ENCODE assay signal across 8 mouse cellular contexts in the genomic region with DNA sequence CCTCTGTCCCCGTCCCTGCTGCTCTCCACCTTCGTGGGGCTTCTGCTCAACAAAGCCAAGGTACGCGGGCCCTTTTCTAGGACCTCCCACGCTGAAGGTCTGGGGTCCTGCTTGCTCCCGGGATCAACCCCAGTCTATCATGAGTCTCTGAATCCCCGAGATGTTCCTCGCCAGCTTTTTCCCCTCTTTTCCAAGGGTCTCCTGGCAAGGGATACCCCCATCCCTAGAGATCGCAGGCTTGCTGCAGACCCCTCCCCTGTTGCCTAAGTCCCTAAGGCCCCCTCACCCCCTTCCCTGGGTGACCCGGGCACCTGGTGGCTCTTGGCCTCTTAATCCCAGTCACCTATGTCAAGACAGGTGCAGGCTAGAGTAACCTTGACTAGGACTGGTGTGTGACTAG. TPM values are rescaled to one million over a fixed set of nuclear protein-coding genes. Genes with fewer than 3 reads are reported as not detected.
DNase-seq lines count a peak whose midpoint lies in the region; ATAC-seq and TF ChIP-seq lines count a peak whose summit lies in the region.

No protein-coding gene starts in this region.

- peak overlapping the region; percentile 89 for H3K4me2 ChIP-seq in liver, embryonic 11.5 days

- H3K9ac ChIP-seq in liver, embryonic 11.5 days (ENCODE audit: low read depth, low read length), result peak overlapping the region; percentile 53

- peak; percentile 81 for DNase-seq in cerebellum, adult 9-10 months
- DNase-seq in testis, postnatal 14 days (ENCODE audit: low spot score), result no peak
- DNase-seq in liver, embryonic 11.5 days (ENCODE audit: low spot score), result no peak
- no peak for DNase-seq in urinary bladder, postnatal 14 days (ENCODE audit: low spot score)
- DNase-seq in urinary bladder, postnatal 10 days (ENCODE audit: low spot score), result no peak
- DNase-seq in gastrocnemius, postnatal 25 days, result no peak

- H3K4me1 ChIP-seq in testis, adult 2 months (ENCODE audit: control insufficient read depth, insufficient read depth, low read length), result peaks cover 16% of the 10 kb centered on the region
- peaks cover 31% of the 10 kb centered on the region for H3K4me1 ChIP-seq in liver, embryonic 11.5 days (replicated peaks; ENCODE audit: control insufficient read depth, insufficient read depth, low read length)

- no peak for ATAC-seq in cerebellum, adult (ENCODE audit: insufficient number of reproducible peaks, low FRiP score, low TSS enrichment)
- no peak for ATAC-seq in liver, embryonic 11.5 days (replicated peaks; ENCODE audit: low FRiP score)

- no peaks in the 10 kb centered on the region; the same call in none of the 2 replicates for H3K36me3 ChIP-seq in testis, adult 2 months (ENCODE audit: control insufficient read depth, insufficient read depth, low read length)
- no peaks in the 10 kb centered on the region; the same call in 1 of the 2 replicates for H3K36me3 ChIP-seq in liver, embryonic 11.5 days (ENCODE audit: control insufficient read depth, insufficient read depth, low read length)

- no peaks in the 10 kb centered on the region for H3K27me3 ChIP-seq in testis, adult 2 months (ENCODE audit: control insufficient read depth, insufficient read depth, low read length)
- peaks cover 15% of the 10 kb centered on the region; the same call in 1 of the 2 replicates for H3K27me3 ChIP-seq in liver, embryonic 11.5 days (replicated peaks; ENCODE audit: control insufficient read depth, insufficient read depth, low read length)

- H3K4me3 ChIP-seq in testis, adult 2 months (ENCODE audit: control insufficient read depth, low read depth, low read length), result peak overlapping the region; percentile 97
- peak overlapping the region; percentile 52 for H3K4me3 ChIP-seq in liver, embryonic 11.5 days (ENCODE audit: low read depth, low read length)

- no peak for TF ChIP-seq CTCF in testis, adult 2 months (IDR thresholded peaks at IDR 0.05; ENCODE audit: control insufficient read depth, insufficient read depth, insufficient replicate concordance, low read depth, low read length)

- no peak for TF ChIP-seq POLR2A in testis, adult 2 months (IDR thresholded peaks at IDR 0.05; ENCODE audit: control insufficient read depth, low read depth, low read length)

- no peaks in the 10 kb centered on the region for H3K9me3 ChIP-seq in liver, embryonic 11.5 days (ENCODE audit: control insufficient read depth, low read length)

- H3K27ac ChIP-seq in testis, adult 2 months (ENCODE audit: control insufficient read depth, insufficient read depth, low read depth, low read length), result peak overlapping the region; percentile 99
- no peak overlapping the region for H3K27ac ChIP-seq in liver, embryonic 11.5 days (ENCODE audit: low read depth, low read length)

- 11% methylated on average over 10 of the region's 10 CpGs for WGBS in liver, embryonic 11.5 days

RNA-seq across cellular contexts. Expression of a gene that starts 16.3 kb away (rescaled TPM):
- polyA plus RNA-seq in testis, adult 2 months (2012; rRNA removed), result 1.4 and 3.4 TPM in 2 replicates
- polyA plus RNA-seq in liver, embryonic 11.5 days (2014; fragmentation: Nextera tagmentation; extraction: Ambion mirVana), result 0.14 TPM in 1 of 2 replicates, not detected in the other
- total RNA-seq in gastrocnemius, postnatal 25 days (2021), result not detected

RNA-seq across cellular contexts. Expression of a gene that starts 18.5 kb away (rescaled TPM):
- polyA plus RNA-seq in testis, adult 2 months (2012; rRNA removed), result 597 and 615 TPM in 2 replicates
- 4.4 and 7.7 TPM in 2 replicates for polyA plus RNA-seq in liver, embryonic 11.5 days (2014; fragmentation: Nextera tagmentation; extraction: Ambion mirVana)
- 100 to 1,000 TPM; 160 to 313 TPM for total RNA-seq in gastrocnemius, postnatal 25 days (2021)

RNA-seq across cellular contexts. Expression of a gene that starts 21.8 kb away (rescaled TPM):
- polyA plus RNA-seq in testis, adult 2 months (2012; rRNA removed), result 2.0 and 3.1 TPM in 2 replicates
- polyA plus RNA-seq in liver, embryonic 11.5 days (2014; fragmentation: Nextera tagmentation; extraction: Ambion mirVana), result 0.13 and 0.26 TPM in 2 replicates
- total RNA-seq in gastrocnemius, postnatal 25 days (2021), result 10 to 100 TPM in 1 of 2 experiments, 1 to 10 TPM in 1; 8.0 to 13.6 TPM

RNA-seq across cellular contexts. Expression of a gene that starts 28.0 kb away (rescaled TPM):
- polyA plus RNA-seq in testis, adult 2 months (2012; rRNA removed), result 1.2 and 1.6 TPM in 2 replicates
- polyA plus RNA-seq in liver, embryonic 11.5 days (2014; fragmentation: Nextera tagmentation; extraction: Ambion mirVana), result not detected in 2 replicates
- 1 to 10 TPM in 1 of 2 experiments, under 1 TPM in 1; 0.82 to 2.4 TPM for total RNA-seq in gastrocnemius, postnatal 25 days (2021)

RNA-seq across cellular contexts. Expression of a gene that starts 28.0 kb away (rescaled TPM):
- polyA plus RNA-seq in testis, adult 2 months (2012; rRNA removed), result 37.5 and 38.3 TPM in 2 replicates
- polyA plus RNA-seq in liver, embryonic 11.5 days (2014; fragmentation: Nextera tagmentation; extraction: Ambion mirVana), result 61.1 and 62.3 TPM in 2 replicates
- 1 to 10 TPM; 2.9 TPM for total RNA-seq in gastrocnemius, postnatal 25 days (2021)

Comparison
In these comparisons a context has a peak if more than half of its experiments do, and no peak if none do; other contexts are left out.
1. RNA of a gene that starts 18.5 kb away (polyA plus RNA-seq): 597 to 615 TPM in testis, adult 2 months; 4.4 to 7.7 TPM in liver, embryonic 11.5 days; every median in the first group is over 10 times any median in the second.